Mouse (Mus musculus): Measurements from ENCODE around the gene Copg1. TPM values are rescaled to one million over a fixed set of nuclear protein-coding genes. Genes with fewer than 3 reads are reported as not detected.
A peak's percentile ranks its signal among the peaks of the same experiment; 100 is the strongest.

The Copg1 gene
- polyA plus RNA-seq, 1 experiment, result 37.3 TPM

DNA sequence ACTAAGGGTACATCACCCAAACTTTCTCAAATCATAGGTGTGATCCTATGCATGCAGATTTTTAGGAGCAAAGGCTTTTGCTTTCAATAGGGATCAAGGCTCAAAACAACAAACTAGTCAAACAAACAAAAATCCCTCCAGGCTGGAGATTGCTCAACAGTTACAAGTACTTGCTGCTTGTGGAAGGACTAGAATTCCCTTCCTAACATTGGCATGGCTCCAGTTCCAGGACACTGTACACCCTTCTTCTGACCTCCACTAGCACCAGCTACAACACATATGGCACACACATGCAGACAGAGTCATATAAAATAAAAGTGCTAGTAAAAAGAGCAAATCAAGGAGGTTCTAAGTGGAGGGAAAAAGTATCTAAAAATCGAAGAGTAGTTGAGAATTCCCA is 40.8 kb upstream of the Copg1 start:
- Histone ChIP-seq H3K36me3 (ENCODE audit: control insufficient read depth, insufficient read depth, low read length) (peaks cover 35% of the 10 kb centered on the region), H3K4me1 (ENCODE audit: control insufficient read depth, insufficient read depth, insufficient read length) (peaks cover 3% of the 10 kb centered on the region), H3K27ac (ENCODE audit: insufficient read depth, low read length) (no peak overlapping the region), H3K27me3 (ENCODE audit: control insufficient read depth, insufficient read depth, low read length) (no peaks in the 10 kb centered on the region), H3K4me3 (ENCODE audit: extremely low read depth, insufficient read depth, insufficient read length) (no peak overlapping the region)
- 35% methylated on average over 1 of the region's 1 CpGs for WGBS
- no peak for TF ChIP-seq CTCF (IDR thresholded peaks at IDR 0.05; ENCODE audit: extremely low read depth, insufficient read depth, insufficient read length, insufficient replicate concordance)
- TF ChIP-seq POLR2A (IDR thresholded peaks at IDR 0.05; ENCODE audit: low read depth, low read length), result no peak
- no peak for DNase-seq (ENCODE audit: low read depth in 1 of 2, low spot score in 2 of 2)

- WGBS, result 0% methylated on average over 8 of the region's 8 CpGs
- H3K27me3 ChIP-seq (ENCODE audit: control insufficient read depth, insufficient read depth, low read length), result no peaks in the 10 kb centered on the region
- H3K4me1 ChIP-seq (ENCODE audit: control insufficient read depth, insufficient read depth, insufficient read length), result peaks cover 3% of the 10 kb centered on the region
- peak overlapping the region; percentile 96 for H3K4me3 ChIP-seq (ENCODE audit: extremely low read depth, insufficient read depth, insufficient read length)
- TF ChIP-seq POLR2A (IDR thresholded peaks at IDR 0.05; ENCODE audit: low read depth, low read length), result no peak
- no peak for TF ChIP-seq CTCF (IDR thresholded peaks at IDR 0.05; ENCODE audit: extremely low read depth, insufficient read depth, insufficient read length, insufficient replicate concordance)
- peak in 1 of 2 experiments; percentile 21 for DNase-seq (ENCODE audit: low read depth in 1 of 2, low spot score in 2 of 2)
- peaks cover 15% of the 10 kb centered on the region for H3K36me3 ChIP-seq (ENCODE audit: control insufficient read depth, insufficient read depth, low read length)
- H3K27ac ChIP-seq (ENCODE audit: insufficient read depth, low read length), result peak overlapping the region; percentile 98
Measured at GRCm38 (mm10) chr6:87849780-87850154, 37.8 kb upstream of the Copg1 start.

- WGBS, result under 1% methylated on average over 72 of the region's 73 CpGs
- peak in 1 of 2 experiments; percentile 38 for DNase-seq (ENCODE audit: low read depth in 1 of 2, low spot score in 2 of 2)
- peaks cover 9% of the 10 kb centered on the region for H3K36me3 ChIP-seq (ENCODE audit: control insufficient read depth, insufficient read depth, low read length)
- H3K4me1 ChIP-seq (ENCODE audit: control insufficient read depth, insufficient read depth, insufficient read length), result peaks cover 3% of the 10 kb centered on the region
- peak overlapping the region; percentile 98 for H3K27ac ChIP-seq (ENCODE audit: insufficient read depth, low read length)
- H3K4me3 ChIP-seq (ENCODE audit: extremely low read depth, insufficient read depth, insufficient read length), result peak overlapping the region; percentile 96
- TF ChIP-seq POLR2A (IDR thresholded peaks at IDR 0.05; ENCODE audit: low read depth, low read length) (no peak), CTCF (IDR thresholded peaks at IDR 0.05; ENCODE audit: extremely low read depth, insufficient read depth, insufficient read length, insufficient replicate concordance) (no peak)
- H3K27me3 ChIP-seq (ENCODE audit: control insufficient read depth, insufficient read depth, low read length), result no peaks in the 10 kb centered on the region
Measured at GRCm38 (mm10) chr6:87850155-87850899, 37.3 kb upstream of the Copg1 start.

DNA sequence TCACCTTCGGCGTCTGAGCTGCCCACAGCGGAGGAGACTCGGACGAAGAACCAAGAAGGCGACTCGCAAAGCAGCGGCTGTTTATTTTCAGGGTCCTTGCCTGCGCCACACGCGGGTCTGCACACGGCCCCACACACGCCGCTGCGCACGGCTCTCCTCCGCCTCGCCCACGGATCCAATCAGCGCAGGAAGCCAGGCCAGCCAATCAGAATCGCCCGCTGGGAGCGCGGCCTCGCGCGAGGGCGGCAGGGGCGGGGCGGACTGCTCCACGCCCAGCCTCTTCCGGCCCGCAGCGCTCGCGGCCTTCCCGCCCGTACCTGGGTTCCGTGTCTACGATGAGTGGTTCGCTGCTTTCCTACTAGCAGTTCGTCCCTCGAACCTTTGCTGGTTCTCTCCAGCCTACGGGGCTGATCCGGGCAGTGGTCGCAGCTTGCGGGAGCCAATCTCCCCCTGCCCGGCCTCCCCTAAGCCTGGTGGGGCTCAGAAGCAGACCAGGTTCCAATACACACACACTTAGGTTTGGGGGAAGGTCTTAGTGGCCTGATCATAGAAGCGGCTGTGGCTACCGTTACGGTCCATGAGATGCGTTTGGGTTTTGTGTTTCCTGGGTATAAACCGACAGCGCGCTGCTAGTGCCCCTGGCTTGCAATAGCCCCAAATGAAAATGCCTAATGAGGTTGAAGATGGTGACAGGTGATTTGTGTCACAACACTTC is 36.6 kb upstream of the Copg1 start, which contains the start of gene Cnbp:
TSS of gene Cnbp (minus strand) at position 207 of the 715 bp plus-strand sequence.
- peaks cover 3% of the 10 kb centered on the region for H3K4me1 ChIP-seq (ENCODE audit: control insufficient read depth, insufficient read depth, insufficient read length)
- TF ChIP-seq CTCF (IDR thresholded peaks at IDR 0.05; ENCODE audit: extremely low read depth, insufficient read depth, insufficient read length, insufficient replicate concordance) (no peak), POLR2A (IDR thresholded peaks at IDR 0.05; ENCODE audit: low read depth, low read length) (peak; percentile 76)
- H3K36me3 ChIP-seq (ENCODE audit: control insufficient read depth, insufficient read depth, low read length), result peaks cover 6% of the 10 kb centered on the region
- H3K27ac ChIP-seq (ENCODE audit: insufficient read depth, low read length), result peak within 1 kb of the TSS; percentile 98
- H3K27me3 ChIP-seq (ENCODE audit: control insufficient read depth, insufficient read depth, low read length), result no peaks in the 10 kb centered on the region
- WGBS, result under 1% methylated on average over 55 of the region's 55 CpGs
- H3K4me3 ChIP-seq (ENCODE audit: extremely low read depth, insufficient read depth, insufficient read length), result peak within 1 kb of the TSS; percentile 96
- DNase-seq (ENCODE audit: low read depth in 1 of 2, low spot score in 2 of 2), result peak; percentile 94 to 96

DNA sequence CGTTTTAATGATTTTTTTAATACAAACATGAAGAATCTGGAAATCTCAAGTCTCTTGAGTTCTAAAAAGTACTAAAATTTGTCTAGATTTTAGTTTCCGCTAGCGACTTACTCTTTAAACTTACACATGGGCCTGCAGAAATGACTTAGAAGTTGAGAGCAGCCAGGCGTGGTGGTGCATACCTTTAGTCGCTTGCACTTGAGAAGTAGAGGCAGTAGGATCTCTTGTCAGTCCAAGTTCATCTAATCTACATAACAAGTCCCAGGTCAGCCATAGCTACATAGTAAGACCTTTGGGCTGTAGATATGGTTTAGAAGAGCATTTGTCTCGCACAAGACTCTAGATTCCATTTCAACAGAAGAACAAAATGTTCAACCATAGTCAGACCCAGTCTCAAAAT is 35.7 kb upstream of the Copg1 start:
- Histone ChIP-seq H3K4me1 (ENCODE audit: control insufficient read depth, insufficient read depth, insufficient read length) (peaks cover 3% of the 10 kb centered on the region), H3K27me3 (ENCODE audit: control insufficient read depth, insufficient read depth, low read length) (no peaks in the 10 kb centered on the region), H3K27ac (ENCODE audit: insufficient read depth, low read length) (no peak overlapping the region), H3K4me3 (ENCODE audit: extremely low read depth, insufficient read depth, insufficient read length) (no peak overlapping the region), H3K36me3 (ENCODE audit: control insufficient read depth, insufficient read depth, low read length) (peaks cover 6% of the 10 kb centered on the region)
- TF ChIP-seq POLR2A (IDR thresholded peaks at IDR 0.05; ENCODE audit: low read depth, low read length), result no peak
- no peak for TF ChIP-seq CTCF (IDR thresholded peaks at IDR 0.05; ENCODE audit: extremely low read depth, insufficient read depth, insufficient read length, insufficient replicate concordance)
- WGBS, result 88% methylated on average over 6 of the region's 6 CpGs
- DNase-seq (ENCODE audit: low read depth in 1 of 2, low spot score in 2 of 2), result no peak

DNA sequence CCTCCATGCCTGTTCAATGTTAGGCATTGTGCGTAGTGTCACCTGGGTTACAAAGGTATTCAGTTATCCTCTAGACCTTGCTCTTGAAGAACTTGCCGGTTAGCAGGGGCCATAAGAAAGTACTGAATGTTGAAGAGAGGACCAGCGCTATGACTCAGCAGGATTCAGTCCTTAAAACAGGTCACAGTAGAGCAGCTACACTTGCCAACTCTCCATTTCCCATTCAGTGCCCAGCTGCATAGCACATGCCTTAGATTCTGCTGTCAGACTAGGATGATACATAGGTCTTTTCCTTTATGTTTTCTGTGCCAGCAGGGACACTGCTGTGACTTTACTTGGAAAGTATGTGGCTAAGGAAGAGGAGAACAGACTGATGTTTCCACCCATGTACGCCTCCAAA is 34.2 kb upstream of the Copg1 start:
- no peak for DNase-seq (ENCODE audit: low read depth in 1 of 2, low spot score in 2 of 2)
- no peaks in the 10 kb centered on the region for H3K27me3 ChIP-seq (ENCODE audit: control insufficient read depth, insufficient read depth, low read length)
- H3K4me3 ChIP-seq (ENCODE audit: extremely low read depth, insufficient read depth, insufficient read length), result no peak overlapping the region
- TF ChIP-seq POLR2A (IDR thresholded peaks at IDR 0.05; ENCODE audit: low read depth, low read length) (no peak), CTCF (IDR thresholded peaks at IDR 0.05; ENCODE audit: extremely low read depth, insufficient read depth, insufficient read length, insufficient replicate concordance) (no peak)
- H3K4me1 ChIP-seq (ENCODE audit: control insufficient read depth, insufficient read depth, insufficient read length), result peaks cover 3% of the 10 kb centered on the region
- no peak overlapping the region for H3K27ac ChIP-seq (ENCODE audit: insufficient read depth, low read length)
- 80% methylated on average over 4 of the region's 4 CpGs for WGBS
- H3K36me3 ChIP-seq (ENCODE audit: control insufficient read depth, insufficient read depth, low read length), result peaks cover 4% of the 10 kb centered on the region
